Mouse (Mus musculus) Muller cell, postnatal 12 days (primary cell): ENCODE measurements around the gene Lgi1.
A peak's percentile ranks its signal among the peaks of the same experiment; 100 is the strongest.

ENCODE experiments used
- DNase-seq: peaks from one replicate; pipeline ENCODE4 v3.0.0-alpha.2; 2015; ENCODE audit errors: inconsistent ontology term

The Lgi1 gene

DNA sequence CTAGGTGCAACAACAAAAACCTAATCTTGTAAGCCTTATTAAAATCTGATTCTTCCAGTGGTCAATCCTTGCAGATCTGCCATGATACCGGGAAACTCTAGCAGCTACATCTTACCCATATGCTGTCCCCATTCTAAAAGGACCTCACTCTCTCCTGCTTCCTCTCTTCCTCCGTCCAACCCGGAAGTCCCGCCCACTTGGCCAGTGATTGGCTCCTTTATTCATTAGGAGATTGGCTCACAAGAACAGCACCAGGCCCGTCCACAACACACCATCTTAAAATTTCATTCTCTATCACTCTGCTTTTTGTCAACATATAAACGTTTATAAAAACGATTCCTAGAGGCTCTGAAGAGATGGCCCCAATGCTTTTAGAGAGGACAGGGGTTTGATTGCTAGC is 61.5 kb downstream of the Lgi1 start:
- no peak for DNase-seq

DNA sequence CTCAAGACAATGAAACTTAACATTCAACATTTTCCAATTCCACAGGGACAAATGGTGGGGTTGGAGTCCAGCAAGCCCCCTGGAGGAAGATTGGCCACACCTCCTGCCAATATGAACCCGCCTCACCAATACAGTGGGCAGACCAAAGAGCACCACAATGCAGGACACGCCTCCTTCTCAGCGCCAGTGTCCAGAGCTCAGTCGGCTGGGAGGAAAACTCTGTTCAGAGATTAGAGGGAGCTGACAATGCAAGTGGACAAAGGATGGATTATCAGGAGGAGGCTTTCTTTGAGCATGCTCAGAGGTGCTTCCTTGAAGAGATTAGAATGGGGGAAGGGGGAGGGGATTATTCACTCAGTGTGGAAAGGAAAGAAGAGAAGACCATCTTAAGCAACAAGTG is 62.7 kb downstream of the Lgi1 start:
- no peak for DNase-seq

DNA sequence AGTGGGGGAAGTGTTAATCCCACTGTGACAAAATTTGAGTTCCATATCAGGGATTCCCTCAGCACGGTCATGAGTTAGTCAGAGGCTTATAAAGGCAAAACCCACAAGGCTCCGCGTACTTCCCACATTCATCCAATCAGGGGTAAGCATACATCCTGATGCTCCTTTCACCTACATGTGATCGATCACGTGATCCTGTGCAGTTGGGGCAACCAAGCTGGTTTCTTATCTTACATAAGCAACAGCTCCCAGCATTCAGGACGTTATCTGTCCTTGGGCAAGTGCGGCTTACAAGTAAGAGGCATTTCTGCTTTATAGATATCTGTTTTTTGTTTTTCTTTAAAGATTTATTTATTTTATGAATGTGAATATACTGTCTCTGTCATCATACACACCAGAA is 63.7 kb downstream of the Lgi1 start:
- DNase-seq: no peak

DNA sequence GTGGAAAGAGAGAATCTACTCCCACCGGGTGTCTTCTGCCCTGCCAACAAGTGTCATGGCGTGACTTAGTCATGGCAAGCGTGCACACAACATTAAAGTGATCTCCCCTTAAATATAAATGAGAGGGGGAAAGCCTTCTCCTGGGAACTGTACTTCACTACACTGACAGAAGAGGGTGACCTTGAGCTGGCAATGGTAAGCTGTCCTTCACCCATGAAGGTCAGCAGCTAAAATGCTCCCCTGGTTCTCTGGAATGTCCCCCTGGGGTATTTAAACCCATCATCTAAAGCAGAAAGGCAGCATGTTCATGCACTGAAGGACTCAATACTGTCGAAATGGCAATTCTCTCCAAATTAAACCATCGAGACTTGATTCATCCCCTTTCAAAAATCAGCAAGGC is 64.9 kb downstream of the Lgi1 start:
- DNase-seq: no peak

DNA sequence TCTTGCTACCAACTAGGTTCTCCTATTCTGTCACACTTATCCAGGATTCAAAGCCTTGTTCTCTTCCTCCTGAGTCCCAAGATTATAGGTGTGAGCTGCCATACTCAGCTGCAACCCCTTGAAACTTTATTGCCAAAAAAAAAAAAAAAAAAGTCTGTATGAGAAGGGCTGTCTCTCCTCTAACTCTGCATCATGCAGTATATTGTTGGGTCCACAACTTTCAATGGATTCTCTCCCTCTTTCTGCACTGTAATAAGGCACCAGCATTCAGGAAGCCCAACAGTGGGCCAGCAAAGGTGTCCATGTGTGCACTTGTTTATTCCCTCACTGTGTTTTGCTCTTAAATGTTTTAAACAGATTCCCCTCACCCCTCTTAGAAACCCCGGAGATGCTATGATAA is 66.7 kb downstream of the Lgi1 start:
- no peak for DNase-seq

DNA sequence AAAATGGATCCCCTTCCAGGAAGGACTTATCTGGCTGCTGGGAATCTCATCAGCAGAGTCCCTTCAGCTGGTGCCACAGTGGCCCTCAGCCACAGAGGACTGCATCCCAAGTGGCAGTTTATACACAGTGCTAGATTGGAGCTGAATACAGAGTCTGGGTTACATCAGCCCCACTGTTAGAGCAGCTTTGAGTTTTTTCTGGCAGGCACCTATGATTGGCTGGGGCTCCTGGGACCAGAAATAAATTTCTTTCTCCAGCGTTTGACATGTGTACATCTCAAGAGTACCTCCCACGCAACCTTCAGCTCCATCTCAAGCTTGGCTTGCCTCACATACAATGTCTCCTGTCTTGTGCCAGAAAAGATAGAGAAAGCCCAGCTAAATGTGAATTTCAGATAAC is 67.9 kb downstream of the Lgi1 start:
- DNase-seq: no peak

DNA sequence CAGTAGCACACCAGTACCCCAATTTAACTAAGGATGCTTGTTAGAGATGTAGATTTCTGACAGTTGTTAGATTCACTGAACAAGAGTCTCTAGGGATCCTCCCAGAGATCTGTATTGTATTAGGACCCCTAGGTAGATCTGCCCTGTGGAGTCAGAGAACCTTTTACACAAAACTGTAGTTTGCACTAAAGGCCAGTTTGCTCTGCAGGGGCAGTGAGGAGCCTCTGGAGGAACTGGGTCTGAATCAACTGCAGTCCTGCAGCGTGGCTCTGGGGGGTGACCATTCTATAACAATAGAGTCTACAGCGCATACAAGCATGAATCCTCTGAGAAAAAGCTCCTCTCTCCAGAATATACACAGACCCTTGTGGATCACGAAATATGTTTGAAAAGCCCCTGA is 68.5 kb downstream of the Lgi1 start:
- no peak for DNase-seq

DNA sequence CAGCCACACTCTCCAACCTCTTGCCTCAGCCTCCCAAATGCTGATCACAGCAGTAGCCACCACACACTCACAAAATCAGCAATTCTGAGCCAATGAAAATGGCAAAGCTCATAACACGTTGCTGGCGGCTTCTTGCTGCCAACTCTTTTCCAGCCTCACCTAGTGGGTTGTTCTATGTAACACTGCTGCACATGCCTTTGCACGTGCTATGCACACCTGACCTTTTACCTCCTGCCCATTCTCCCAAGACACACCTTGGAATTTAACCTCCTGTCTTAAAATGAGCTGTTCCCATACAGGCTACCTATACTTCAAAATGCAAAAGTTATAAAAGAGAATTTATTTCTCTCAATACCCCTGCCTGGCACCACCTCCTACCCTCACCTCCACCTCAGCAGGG is 72.2 kb downstream of the Lgi1 start:
- DNase-seq: no peak

DNA sequence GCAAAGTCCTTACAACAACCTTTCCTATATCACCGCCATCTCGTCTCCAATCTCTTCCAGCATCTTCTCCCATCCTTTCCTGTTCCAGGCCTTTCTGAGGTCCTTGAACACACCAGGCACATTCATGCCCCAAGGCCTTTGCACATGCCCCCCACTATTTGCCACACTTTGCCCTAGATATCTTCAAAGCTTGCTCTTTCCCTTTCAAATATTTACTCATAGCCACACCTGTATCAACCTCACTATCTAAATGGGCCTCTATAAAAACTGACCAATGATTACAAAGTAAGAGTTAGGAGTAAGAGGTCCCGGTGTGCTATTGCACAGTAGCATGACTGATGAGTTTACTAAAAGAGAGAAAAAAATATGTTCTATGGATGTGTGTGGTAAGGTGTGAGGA is 73.0 kb downstream of the Lgi1 start:
- no peak for DNase-seq

DNA sequence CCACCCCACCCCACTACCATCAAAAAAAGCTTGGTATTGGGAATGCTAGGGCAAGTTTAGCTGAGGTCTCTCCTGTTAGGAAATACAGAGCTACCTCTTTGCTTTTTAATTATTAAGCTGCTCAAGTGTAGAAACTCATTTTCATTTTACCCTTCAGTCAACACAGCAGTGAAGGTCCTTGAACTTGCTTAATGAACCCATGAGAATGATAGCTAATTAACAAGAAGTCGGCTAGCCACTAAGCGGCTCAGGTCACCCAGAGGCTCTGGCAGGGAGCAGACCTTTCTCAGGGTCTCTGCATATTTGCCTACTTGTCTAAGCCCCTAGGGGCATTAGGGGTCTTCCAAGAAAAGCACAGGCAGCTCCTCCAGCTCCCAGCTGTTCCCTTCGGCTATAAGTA is 75.4 kb downstream of the Lgi1 start:
- no peak for DNase-seq

DNA sequence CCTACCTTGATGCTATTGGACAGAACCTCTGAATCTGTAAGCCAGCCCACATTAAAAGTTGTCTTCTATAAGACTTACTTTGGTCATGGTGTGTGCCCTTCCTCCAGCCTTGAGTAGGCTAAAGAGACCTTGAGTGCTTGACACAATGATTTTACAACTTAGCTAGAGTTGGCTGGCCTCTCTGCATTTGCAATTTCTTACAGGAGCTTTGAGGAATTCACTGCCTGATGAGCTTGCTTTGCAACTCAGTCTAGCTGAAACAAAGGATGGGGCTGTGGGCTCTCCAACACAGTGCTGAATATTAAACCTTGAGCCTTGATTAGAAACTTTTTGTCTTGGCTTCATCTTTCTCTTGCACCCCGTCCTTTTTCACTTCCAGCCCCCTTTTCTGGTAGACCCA is 78.9 kb downstream of the Lgi1 start:
- no peak for DNase-seq

DNA sequence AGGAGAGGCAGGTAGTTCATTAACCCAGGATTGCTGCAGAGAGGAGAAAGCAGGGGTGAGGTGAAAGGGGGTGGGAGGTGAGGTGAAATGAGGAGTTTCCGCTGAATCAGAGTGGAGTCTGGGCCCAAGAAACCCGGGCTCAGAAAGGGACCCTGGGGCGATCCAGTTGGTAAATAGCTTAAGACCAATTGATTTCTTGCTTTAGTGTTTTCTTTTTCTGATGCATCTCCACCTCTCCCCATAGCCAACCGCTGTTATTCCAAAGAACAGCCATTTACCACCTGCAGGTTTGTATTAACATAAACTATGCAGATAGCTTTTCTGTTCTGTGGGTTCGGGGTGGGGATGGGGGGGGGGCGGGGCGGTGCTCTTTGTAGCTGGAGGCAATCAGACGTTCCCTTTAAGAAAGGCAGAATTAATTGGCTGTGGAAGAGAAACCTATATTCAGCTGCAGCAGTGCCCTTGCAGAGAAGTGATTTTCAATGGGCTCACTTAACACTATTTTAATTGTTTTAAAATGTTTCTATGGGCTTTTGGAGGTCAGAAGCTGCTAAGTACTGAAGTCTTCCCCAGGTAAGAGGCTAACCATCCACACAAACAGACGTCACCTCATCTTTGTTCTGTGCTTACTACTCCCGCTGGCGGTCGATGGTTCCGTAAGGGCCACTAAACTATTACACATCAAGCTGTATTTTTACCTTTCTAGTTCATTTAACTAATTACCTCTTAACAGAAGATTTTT is 84.1 kb downstream of the Lgi1 start:
- DNase-seq: no peak

DNA sequence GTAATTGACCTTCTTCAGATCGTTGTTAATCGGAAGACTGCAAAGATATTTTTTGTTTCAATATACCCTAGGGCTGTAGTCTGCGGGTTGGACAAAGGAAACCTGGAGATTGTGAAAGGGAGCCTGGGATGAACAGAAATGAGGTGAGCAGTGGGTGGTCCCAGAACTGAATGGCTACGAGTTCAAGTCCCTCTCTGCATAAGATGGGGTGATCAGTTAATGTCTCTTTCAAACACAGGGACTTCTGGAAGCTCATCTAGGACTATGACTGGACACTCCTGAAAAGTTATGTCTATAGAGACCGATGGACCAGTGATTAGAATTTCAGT is 84.6 kb downstream of the Lgi1 start:
- DNase-seq: no peak

DNA sequence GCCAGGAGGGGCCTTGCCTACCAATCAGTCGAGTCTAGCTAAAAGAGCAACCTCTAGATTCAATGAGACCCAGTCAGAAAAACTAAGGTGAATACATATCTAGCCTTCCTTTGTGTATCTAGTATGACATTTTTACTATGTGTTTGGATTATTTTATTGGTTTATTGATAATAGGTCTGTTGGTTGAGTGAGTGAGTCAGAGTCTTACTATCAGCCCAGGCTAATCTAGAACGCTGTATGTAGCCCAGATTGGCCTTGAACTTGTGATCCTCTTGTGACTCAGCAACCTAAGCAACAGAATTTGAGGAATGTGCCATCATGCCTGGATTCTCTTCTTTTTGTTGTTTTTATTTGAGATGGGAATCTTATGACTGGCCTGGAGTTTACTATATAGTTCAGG is 86.9 kb downstream of the Lgi1 start:
- no peak for DNase-seq

DNA sequence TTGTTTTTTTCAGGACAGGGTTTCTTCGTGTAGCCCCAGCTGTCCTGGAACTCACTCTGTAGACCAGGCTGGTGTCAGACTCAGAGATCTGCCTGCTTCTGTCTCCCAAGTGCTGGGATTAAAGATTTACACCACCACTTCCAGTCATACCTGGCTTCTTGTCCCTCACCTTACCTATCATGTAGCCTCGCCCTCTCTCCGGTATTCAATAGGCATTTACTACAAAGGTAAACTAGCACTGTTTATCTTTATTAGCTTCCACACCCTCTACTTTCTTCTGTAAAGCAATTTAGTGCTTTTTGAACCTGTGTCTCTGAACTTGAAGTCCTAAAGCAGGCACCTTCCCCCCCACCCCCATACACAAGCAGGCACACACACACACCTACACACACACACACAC is 87.4 kb downstream of the Lgi1 start:
- DNase-seq: no peak

DNA sequence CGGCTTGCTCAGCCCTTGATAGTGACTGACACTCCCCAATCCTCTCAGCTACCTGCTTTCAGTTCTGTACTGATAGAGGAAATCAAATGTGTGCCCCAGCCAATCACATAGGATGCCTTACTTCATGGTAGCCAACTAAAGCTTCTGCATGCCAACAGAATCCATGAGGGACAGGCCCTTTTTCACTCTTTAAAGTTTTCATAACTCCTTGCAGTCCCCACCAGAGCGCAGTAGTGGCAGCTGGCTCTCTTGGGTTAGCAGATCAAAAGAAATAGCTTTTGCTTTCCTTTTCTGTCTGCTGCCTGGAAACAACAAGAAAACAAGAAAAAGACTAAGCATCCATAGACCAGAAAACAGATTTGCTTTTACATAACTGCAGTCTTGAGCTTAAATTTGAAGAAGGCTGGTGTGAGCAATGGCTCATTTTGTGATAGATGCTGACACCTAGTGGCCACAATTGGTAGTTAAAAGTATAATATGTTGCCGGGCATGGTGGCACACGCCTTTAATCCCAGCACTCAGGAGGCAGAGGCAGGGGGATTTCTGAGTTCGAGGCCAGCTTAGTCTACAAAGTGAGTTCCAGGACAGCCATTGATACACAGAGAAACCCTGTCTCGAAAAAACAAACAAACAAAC is 88.3 kb downstream of the Lgi1 start:
- DNase-seq: peak; percentile 43

DNA sequence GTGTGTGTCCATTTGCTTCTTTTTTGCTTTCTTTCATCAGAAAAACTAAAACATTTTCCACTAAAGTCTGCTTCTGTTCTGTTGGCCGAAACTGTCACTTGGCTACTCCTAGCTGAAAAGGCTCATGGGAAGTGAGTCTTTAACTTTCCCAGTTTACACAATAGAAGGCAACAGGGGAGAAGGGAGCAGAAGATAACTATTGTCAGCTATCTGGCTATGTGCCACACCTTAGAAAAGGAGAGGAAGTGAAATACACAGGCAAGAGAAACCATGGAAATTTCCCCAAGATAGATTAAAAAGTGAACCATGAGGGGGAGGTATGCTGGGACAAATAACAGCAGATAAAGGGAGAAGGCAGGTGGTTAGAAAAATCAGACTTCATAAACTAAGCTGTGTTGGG is 89.9 kb downstream of the Lgi1 start:
- no peak for DNase-seq

DNA sequence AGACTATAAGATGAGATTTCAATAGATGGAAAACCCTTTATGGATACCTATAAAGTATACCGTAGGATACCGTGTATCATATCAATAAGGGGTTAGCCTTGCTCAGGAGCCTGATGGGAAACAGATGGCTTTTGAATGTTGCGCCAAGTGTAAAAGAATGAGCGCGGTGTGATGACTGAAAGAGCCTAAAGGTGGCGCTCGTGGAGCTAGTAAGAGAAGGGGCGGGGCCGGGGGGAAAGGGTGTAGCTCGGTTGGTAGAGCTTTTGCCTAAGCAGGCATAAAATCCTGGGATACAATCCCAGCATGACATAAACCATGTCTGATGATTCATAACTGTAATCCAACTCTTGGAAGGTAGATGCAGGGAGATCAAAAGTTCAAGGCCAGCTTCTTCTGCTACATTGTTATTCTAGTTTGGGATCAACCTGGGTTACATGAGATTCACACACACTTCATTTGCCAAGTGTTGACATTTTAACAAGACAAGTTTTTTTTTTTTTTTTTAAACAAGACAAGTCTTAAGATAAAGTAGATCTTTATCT is 90.6 kb downstream of the Lgi1 start:
- no peak for DNase-seq

DNA sequence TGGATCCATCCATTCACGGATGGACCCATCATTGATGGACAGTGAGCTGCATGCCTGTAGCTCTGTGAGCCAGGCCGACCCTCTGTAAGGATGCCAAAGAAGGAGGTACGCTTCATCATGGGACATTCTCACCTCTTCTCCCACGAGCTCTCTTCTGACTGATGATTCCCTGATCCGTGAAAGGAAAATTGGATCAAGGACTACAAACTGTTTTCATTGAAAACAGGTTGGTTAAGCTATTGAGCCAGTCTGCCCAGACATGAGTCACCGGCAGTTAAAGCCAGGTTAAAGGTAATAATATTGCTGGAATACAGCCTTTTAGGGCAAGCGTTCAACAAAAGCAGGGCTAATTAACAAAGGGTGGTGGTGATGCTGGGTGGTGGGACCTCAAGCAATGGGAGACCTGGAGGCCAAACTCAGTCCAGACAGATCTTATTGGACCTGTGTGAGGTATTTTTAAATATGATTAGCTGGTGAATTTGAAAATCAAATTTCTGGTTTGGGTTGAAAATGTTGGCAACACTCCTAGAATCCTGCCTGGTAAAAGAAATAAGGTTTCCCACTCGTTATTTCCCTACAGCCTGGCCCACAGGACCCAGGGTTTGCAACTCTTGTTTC is 92.0 kb downstream of the Lgi1 start:
- no peak for DNase-seq

DNA sequence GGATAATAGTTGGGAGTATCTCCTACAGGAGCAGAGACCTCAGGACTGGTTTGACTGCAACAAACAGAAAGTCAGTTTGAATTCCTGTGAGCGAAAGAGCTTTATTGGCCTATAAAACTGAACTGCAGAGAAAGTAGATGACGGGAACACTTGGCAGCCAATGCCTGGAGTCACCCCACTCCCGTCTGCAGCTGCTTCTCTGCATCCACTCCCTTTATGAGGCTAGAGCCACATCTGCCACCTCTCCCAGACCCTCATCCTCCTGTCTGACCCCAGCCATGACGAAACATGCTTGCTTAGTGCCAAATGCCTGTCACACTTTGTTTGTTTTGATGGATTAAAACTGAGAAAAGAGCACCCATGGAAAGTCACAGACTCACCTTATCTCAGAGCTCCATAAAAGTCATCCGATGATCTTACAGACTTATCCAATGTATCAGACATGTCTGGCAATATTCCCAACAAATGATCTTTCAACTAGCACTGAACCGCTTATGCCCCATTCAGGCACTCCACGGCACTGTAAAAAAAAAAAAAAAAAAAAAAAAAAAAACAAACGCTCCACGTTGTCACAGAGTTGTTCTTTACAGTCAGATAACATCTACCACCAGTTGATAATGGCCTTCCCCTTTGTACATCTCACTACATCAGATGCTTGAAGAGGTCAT is 93.8 kb downstream of the Lgi1 start:
- DNase-seq: no peak

DNA sequence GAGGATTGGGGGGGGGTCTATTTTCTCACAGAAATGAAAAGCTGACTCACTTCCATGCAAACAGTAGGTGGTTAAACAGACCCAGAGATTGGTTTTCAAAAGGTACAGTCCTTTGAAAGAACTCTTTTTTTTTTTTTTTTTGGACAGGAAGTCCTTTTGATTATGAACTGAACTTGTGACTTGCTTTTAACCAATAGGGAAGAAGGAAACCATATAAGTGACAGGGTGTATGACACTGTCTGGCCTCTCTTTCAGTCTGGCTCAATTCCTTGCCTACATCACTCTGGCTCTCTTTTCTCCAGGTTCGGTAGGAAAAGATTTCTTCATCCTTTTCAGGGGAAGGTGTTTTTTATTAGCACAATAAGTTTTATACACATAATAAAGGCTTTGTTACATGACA is 95.0 kb downstream of the Lgi1 start:
- DNase-seq: no peak
